Mouse (Mus musculus) embryonic stem cell, embryonic (primary cell): ENCODE measurements at regions not wholly inside any gene's neighbourhood (a gene's known extent, or its start where the extent isn't known, plus 50 kb on each side); places are given as distances from the start of the nearest gene placed in this dataset.

Experiments used
- CTCF ChIA-PET, 4 experiments: fragments of 300-600 bp in 2 of 4; fragments of 350-600 bp in 2 of 4; sonication (Branson Sonifier 250); formaldehyde crosslinking; loops; one replicate each; lab custom pipeline; 2022; ENCODE audit warnings: inconsistent platforms in 2 of 4; lab: Charles Lee
- POLR2A ChIA-PET, 4 experiments: fragments of 300-600 bp in 2 of 4; fragments of 350-600 bp in 2 of 4; sonication (Branson Sonifier 250); formaldehyde crosslinking; loops; one replicate each; lab custom pipeline; 2022; ENCODE audit warnings: antibody characterized with exemption in 4 of 4, inconsistent platforms in 1 of 4; lab: Charles Lee

DNA sequence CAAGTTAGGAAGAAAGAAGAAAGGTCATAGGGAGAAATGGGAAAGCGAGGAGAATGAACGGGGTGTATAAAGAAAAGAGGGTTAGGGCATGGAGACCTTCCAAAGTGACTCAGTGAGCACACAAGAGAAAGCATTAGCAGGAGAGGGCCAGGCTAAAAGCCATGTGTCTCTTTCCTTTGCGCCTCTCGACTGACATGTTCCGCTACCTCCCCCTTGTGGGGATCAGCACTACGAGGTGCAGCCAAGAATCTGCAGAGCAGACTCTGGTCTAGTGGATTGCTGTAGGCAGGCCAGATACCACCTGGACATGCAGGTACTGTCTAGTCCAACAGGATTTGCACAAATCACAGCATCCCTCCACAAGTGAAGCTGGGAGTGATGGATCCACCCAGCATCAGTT is 54.0 kb downstream of the Kcna5 start:
- ChIA-PET CTCF (no interaction called here), POLR2A (no interaction called here)

DNA sequence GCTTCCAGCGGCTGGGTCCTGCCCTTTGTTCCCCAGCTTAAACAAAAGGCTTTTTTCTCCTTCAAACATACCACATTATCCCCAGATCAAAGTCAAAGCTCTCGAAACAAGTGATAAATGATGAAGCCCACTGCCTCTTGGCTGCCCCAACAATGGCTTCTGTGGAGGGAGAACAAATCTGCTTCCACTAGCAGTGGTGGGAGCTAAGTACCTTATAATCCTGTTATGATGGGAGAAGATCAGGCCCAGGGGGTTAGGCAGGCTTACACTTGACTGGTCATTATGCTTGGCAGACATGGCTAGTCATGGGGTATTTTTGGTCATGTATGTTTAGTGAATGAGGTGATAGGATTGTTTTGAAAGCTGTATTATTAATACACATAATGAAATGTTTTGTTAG is 57.7 kb downstream of the Kcna5 start:
- POLR2A ChIA-PET: interaction anchor here in 1 of 4 experiments (0.6 kb wide), 1 partner anchor 602 kb away, joined by 4 read pairs; no protein-coding TSS in a partner anchor
- CTCF ChIA-PET: interaction anchor here in 1 of 4 experiments (0.6 kb wide), 1 partner anchor 198 kb away, joined by 3 read pairs; no protein-coding TSS in a partner anchor

DNA sequence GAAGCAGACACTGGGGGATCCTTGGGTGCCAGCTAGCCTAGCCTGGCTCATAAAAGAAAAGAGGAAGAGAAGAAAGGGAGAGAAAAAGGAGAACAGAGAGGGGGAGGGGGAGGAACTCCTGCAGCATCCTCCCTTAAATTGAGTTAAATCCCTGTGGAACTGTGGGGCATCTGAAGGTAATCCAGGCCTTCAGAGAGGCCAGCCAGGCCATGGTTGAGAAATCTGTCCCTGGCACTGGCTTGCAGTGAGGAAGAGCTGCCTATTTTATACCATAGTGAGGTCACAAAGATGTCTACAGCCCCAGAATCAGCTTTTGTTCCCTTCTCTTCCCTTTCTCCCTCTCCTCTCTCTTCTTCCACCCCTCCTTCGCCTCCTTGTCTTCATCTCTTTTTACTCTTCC is 58.5 kb downstream of the Kcna5 start:
- ChIA-PET POLR2A (interaction anchor here in 1 of 4 experiments (0.6 kb wide), 1 partner anchor 602 kb away, joined by 4 read pairs; no protein-coding TSS in a partner anchor), CTCF (interaction anchor here in 1 of 4 experiments (0.6 kb wide), 1 partner anchor 199 kb away, joined by 3 read pairs; no protein-coding TSS in a partner anchor)

DNA sequence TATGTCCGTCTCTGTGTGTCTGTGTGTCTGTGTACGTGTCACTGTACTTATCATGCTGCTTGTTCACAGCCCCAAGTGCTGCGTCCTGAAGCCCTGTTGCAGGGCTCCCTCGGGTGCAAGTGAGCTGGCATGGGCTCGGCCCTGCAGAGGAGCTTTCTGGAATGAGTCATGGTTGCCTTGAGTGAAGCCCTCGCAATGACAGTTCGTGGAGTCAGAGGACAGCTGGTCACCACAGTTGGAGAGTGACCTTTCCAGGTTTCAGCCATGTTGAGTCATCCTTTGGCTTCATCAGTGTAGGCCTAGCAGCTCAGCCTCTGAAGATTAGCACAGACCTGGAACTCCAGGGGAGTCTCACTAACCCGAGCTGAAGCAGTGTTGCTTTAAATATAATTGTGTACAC is 59.7 kb downstream of the Kcna5 start:
- ChIA-PET POLR2A (no interaction called here), CTCF (interaction anchor here in 3 of 4 experiments (0.6 to 1.0 kb wide), 3 partner anchors 524 to 853 kb away, joined by 3 to 6 read pairs (median 3); no protein-coding TSS in a partner anchor)

DNA sequence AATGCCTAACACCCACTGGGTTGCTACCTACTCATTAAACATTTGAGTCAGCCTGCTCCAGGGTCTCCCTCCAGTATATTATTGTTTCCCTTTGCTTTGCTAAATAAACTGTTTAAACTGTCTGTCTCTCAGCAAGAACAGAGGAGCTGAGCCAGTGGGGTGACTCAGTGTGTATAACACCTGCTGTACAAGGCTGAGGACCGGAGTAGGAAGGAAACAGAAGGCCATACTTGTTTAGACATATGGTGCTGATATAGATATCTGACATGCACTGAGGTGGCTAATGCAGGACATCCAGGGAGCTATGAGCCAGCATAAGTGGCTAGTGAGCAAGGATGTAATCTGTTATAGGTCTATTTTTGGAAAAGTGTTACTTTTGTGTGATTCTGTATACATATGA is 81.5 kb downstream of the Kcna5 start:
- ChIA-PET CTCF (no interaction called here), POLR2A (no interaction called here)

DNA sequence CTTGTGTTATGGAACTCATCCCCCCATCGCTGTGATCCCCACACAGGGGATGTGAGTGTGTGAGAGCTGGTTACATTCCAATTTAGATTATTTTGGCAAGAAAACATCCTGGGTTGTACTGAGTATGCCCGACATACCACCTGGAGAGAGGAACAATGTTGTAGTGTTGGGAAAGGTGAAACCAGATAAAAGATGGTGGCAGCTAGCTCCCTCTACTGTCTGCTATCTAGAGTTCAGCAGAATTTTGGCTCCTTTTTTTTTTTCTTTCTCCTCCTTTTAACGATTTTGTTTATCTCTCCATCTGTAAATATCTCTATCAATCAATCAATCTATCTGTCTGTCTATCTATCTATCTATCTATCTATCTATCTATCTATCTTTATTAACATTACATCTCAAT is 89.7 kb downstream of the Kcna5 start:
- CTCF ChIA-PET: interaction anchor here in 1 of 4 experiments (0.6 to 0.7 kb wide), 2 partner anchors 9 to 56 kb away, joined by 3 read pairs; no protein-coding TSS in a partner anchor
- POLR2A ChIA-PET: interaction anchor here in 1 of 4 experiments (0.5 kb wide), 1 partner anchor 9 kb away, joined by 4 read pairs; no protein-coding TSS in a partner anchor

DNA sequence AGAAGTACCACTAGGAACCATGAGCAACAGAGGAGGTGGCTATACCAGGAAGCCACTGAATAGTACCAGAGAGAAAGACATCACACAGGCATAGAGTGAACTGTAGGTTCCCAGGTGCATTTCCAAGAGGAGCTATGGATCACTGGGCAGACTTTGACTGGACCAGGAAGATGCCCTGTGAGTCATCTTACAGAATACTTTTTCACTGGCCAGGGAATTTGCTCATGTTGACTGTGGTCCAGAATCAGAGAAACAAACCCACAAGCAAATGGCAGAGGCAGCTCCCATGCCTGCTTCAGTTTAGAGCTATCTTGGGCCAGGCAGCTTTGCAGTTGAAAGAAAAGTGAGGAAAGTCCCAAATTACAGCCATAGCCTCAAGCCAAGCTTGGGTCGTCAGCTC is 95.0 kb downstream of the Kcna5 start:
- POLR2A ChIA-PET: interaction anchor here in 1 of 4 experiments (1.0 kb wide), 1 partner anchor 15 kb away, joined by 4 read pairs; no protein-coding TSS in a partner anchor
- CTCF ChIA-PET: no interaction called here

DNA sequence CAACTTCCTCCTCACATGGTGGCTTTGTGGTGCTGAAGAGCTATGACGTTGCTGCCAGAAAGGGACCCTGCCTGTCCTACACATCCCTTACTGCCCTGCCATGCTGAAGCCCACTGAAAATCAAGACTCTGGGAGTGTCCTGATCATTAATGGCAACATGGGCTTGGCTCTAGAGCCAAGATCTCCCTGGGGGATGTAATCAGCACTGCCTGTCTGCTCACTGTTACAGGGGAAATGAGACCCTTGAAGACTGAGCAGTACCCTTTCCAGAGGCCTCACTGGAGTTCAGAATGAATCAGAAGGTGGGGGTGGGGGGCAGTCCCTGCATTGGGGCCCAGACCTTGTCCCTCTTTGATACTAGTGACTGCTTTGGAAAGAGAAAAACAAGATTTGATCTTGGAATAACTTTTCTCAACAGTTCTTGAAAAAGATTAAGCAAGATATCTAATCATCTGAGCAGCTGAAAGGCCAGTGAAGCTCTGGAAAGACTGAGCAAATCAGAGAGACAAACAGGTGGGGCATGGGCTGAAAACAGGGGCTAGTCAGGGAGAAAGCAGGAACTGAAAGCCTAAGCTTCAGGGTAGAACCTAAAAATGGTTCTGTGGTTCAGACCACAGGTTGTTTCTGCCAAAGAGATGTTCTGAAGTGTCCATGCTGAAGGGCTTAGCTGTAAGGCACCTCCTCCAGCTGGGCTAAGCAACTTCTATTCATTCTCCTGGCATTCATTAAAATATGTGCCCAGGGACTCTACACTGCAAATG is 97.1 kb downstream of the Kcna5 start:
- POLR2A ChIA-PET: no interaction called here
- CTCF ChIA-PET: no interaction called here

DNA sequence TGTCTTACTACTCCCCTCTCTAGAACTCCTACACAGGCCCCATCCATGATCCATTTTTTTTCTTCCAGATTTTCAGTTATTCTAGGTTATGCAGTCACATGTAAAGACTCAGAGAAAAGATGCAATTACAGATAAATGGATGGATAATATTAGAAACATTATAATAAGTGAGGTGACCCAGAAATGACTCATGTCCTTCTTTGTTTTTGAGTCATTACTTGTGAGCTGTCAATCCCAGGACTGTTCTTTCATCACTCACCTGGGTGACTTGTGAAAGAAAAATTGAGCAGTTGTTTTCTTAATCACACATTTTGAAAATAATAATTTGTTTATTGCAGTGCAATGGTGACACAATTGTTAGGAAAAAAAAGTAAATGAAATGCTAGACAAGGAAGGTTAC is 108.0 kb downstream of the Kcna5 start:
- ChIA-PET CTCF (interaction anchor here in 1 of 4 experiments (0.9 kb wide), 1 partner anchor 181 kb away, joined by 3 read pairs; no protein-coding TSS in a partner anchor), POLR2A (no interaction called here)

DNA sequence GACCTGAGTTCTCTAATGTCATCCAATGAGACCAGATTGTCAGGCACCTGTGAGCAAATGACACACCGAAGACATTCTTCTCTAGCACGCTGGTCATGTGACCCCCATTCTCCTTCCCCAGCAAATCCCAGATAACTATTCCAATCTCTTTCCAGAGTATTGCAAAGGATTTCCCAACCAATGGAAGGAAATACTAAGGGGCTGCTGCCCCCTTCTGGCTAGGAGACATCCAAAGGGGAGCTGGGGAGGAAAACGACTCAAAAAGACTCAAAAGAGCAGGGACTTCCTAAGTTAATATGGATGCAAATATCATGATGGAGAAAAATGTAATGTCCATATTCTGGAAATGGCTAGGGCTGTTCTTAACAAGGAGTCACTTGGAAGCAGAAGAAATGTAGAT is 129.5 kb downstream of the Kcna5 start:
- POLR2A ChIA-PET: interaction anchor here in 1 of 4 experiments (0.6 kb wide), 1 partner anchor 800 kb away, joined by 3 read pairs; no protein-coding TSS in a partner anchor
- CTCF ChIA-PET: interaction anchor here in 2 of 4 experiments (0.5 to 2.2 kb wide), 4 partner anchors 98 to 744 kb away, joined by 3 to 12 read pairs (median 4); partner anchors contain the start of gene Ntf3 (in 1 of the 2)

DNA sequence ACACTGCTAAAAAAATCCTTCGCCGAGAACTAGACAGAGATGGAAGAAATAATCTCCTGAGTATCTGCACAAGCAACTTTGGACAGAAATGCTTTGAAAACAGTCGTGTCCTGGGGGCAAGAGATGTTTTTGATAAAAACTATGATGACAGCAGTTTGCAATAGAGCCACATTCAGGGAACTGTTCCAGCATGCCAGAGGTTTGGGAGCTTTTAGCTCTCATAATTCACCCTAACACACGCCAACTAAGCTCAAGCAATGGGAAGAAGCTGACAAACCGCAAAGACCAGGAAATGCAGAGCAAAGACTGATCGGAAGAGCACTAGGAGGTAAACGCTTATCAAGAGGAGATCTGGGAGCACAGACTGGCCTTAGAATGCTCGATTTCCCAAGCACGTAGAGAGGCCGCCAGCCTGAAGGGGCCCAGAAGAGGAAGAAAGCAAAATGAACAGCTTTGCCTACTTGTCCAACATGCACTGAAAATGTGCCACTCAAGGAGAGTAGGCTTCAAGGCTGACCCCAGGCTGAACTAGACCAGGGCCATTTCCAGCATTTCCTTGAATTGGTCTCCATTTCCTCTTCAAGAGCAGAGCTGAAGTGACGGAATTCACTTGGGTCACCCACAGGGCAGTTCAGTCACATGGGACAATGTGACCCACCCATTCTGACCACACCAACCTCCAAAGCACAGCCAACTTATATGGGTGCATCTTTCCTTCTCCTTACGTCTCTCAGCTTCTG is 130.7 kb downstream of the Kcna5 start:
- ChIA-PET POLR2A (no interaction called here), CTCF (interaction anchor here in 1 of 4 experiments (0.8 to 2.2 kb wide), 2 partner anchors 237 to 536 kb away, joined by 4 to 12 read pairs; partner anchors contain the start of gene Ntf3)

DNA sequence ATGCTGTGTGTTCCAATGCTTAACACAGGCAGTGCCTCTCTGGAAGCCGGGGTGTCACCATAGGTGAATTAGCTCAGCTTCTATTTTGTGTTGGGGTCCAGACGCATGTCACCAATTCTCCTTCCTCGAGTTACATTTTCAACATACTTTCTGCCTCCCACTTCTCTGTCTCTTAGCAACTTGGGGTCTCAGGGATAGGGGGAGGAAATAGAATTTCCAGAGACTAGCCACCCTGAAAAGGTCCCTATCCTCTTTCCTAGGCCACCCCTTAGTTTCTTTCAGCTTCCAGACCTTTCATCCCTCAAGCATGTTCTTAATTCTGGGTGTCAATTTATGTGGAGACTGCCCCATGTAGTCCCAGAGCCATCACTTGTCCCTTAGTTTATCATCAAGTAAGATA is 135.6 kb downstream of the Kcna5 start:
- ChIA-PET CTCF (no interaction called here), POLR2A (no interaction called here)

DNA sequence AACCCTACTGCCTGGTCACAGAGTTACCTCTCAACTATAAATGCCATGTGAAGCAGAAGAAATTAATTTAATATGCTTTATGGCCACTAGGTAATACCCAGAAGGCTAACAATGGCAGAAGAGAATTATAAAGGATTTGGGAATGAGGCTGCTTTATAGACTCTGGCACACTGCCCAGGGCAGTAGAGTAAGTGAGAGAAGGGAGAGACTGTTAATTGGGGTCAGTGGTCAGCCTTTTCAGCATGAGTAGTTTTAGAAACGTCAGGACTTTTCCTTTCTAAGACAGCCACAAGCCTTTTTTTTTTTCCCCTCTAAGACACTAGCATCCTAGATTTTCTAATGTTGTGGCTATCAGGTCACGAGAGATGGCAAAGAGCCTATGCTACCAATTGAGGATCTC is 136.6 kb downstream of the Kcna5 start:
- ChIA-PET POLR2A (no interaction called here), CTCF (no interaction called here)

DNA sequence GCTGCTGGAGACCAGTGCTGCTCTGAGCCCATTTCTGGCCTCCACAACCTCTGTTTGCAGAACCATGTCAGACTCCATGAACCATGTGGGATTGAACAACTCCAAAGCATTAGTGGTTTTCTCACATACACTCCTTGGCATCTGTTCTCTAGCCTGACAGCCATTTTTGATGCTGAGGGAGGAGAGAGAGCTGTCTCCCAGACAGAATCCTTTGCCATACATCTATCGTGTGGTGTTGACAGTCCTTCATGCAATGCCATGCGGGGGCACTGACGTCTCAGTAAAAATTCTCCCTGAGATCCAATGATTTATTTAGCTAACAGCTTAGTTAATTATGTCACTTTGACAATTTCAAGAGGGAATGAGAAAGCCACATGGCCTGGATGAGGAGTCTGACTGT is 140.2 kb downstream of the Kcna5 start:
- ChIA-PET CTCF (interaction anchor here in 1 of 4 experiments (0.5 kb wide), 1 partner anchor 249 kb away, joined by 4 read pairs; no protein-coding TSS in a partner anchor), POLR2A (no interaction called here)

DNA sequence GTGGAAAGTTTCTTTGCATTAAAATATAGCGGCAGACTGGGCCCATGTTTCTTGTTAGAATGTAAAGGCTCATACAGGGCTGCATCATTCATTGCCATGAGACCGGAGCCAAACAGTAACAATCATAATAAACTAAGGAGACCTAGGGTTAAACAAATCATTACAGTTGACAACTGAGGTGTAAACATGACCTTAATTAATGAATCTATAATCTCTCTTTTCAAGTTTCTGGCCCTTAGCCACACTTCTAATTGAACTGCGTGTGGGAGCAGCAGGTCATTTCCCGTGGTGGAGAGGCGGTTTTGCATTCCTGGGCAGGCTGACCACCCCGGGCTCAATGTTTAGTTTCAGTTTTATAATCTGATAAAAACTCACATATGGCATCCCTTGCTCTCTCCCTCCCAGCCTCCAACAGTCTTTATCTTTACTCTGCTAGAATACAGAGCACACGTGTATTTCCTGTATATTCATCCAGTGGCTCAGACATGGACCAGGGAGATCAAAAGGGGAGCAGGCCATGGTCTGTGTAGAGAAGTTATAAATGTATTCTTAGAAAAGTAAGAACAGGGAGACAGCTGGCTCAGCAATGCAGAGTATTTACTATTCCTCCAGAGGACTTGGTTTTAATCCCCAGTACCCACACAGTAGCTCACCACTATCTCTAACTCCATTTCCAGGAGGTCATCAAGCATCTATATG is 141.0 kb downstream of the Kcna5 start:
- POLR2A ChIA-PET: interaction anchor here in 1 of 4 experiments (0.7 kb wide), 1 partner anchor 422 kb away, joined by 3 read pairs; no protein-coding TSS in a partner anchor
- CTCF ChIA-PET: interaction anchor here in 1 of 4 experiments (0.5 kb wide), 1 partner anchor 250 kb away, joined by 4 read pairs; no protein-coding TSS in a partner anchor

DNA sequence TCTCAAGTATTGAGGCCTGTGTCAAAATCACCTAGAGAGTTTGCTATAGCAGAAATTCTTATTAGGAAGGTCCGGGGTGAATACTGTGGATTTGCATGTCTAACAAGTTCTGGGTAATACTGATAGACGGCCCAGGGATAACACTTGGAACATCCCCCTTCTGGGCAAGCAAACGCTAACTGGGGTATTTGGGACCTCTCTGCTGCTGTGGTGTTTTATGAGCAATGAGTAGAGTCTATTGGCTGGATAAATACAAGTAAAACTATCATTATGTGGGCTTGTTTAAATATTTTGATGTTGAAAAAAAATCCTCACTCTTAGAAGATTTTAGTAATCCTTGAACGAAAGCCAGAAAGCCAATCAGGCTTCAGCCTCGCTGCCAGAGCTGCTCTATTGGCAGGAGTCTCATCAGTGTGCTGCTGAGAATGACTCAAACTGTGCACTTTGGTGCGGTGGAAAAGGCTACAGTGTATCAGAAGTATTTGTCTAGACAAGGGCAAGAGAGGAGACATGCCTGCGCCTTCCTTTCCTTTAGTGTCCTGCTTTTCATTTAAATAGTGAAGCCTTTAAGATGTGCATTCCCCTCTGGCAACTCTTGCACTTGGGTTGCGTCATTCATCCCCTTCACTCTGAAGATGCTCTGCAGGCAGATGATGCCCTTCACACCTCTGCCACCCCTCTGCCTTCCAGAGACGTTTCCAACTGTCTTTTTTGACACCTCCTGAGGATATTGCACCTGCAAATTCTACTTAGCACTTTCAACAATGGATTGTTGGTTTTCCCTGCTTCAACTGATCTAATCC is 150.8 kb downstream of the Kcna5 start:
- POLR2A ChIA-PET: no interaction called here
- CTCF ChIA-PET: no interaction called here

DNA sequence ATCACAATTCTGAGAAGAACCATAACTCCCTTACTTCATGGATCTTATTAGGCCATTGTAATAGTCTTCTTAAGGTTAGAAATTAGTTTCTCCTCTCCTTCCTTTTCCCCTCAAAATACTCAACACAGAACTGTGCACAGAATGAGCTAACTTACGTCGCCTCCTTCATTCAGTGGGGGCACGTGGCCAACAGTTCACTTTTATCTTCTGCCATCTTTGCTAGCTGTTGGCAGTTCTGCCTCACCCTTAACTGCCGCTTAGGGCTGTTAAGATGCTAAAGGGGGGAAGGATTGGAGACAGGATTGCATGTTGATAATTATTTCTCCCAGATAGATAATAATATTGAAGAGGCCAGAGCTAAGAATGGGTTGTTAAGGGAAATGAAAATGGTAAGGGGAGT is 158.0 kb downstream of the Kcna5 start:
- POLR2A ChIA-PET: no interaction called here
- CTCF ChIA-PET: no interaction called here
